Mouse (Mus musculus) heart, postnatal 0 days (tissue): ENCODE measurements around the gene Aldh1l1. TPM values are rescaled to one million over a fixed set of nuclear protein-coding genes. Genes with fewer than 3 reads are reported as not detected.
A peak's percentile ranks its signal among the peaks of the same experiment; 100 is the strongest.

Experiments used
- ATAC-seq: fragments of 200-750 bp; cut with Nextera tagmentation; 2 replicates; pipeline ENCODE4 v1.8.0; 2017; ENCODE audit warnings: low read depth, moderate number of reproducible peaks, moderate library complexity; ENCODE audit not compliant: insufficient read depth
- DNase-seq: peaks from one replicate; pipeline ENCODE4 v3.0.0-alpha.2; 2016; ENCODE audit warnings: low spot score
- H3K27ac ChIP-seq: fragments of 300-500 bp; sonication (generic); 2 replicates; pipeline ENCODE4 v1.5.1; 2014; ENCODE audit warnings: low read depth, mild to moderate bottlenecking
- H3K27me3 ChIP-seq: fragments of 300-500 bp; sonication (generic); 2 replicates; pipeline ENCODE4 v1.6.1; 2014; ENCODE audit warnings: low read length, mixed read lengths; ENCODE audit not compliant: control insufficient read depth, insufficient read depth
- H3K36me3 ChIP-seq: fragments of 300-500 bp; sonication (generic); replicated peaks from 2 replicates; pipeline ENCODE4 v1.6.1; 2014; ENCODE audit warnings: low read length, mixed read lengths; ENCODE audit not compliant: control insufficient read depth, insufficient read depth
- H3K4me1 ChIP-seq: fragments of 300-500 bp; sonication (generic); 2 replicates; pipeline ENCODE4 v1.6.1; 2014; ENCODE audit warnings: antibody characterized with exemption; ENCODE audit not compliant: control insufficient read depth, insufficient read depth
- H3K4me2 ChIP-seq: fragments of 300-500 bp; sonication (generic); 2 replicates; pipeline ENCODE4 v1.6.1; 2014; ENCODE audit warnings: low read depth, mild to moderate bottlenecking, low read length, moderate library complexity
- H3K4me3 ChIP-seq: fragments of 300-500 bp; sonication (generic); 2 replicates; pipeline ENCODE4 v1.5.1; 2014; ENCODE audit warnings: low read depth, low read length
- H3K9ac ChIP-seq: fragments of 300-500 bp; sonication (generic); replicated peaks from 2 replicates; pipeline ENCODE4 v1.6.1; 2014; ENCODE audit warnings: low read depth, low read length, mixed read lengths
- H3K9me3 ChIP-seq: fragments of 300-500 bp; sonication (generic); replicated peaks from 2 replicates; pipeline ENCODE4 v1.6.1; 2016; ENCODE audit warnings: low read length; ENCODE audit not compliant: control insufficient read depth
- CTCF ChIP-seq: IDR thresholded peaks from 2 replicates; pipeline ENCODE4 v1.5.1; 2016; ENCODE audit warnings: antibody characterized with exemption, control low read depth, low read depth
- EP300 ChIP-seq: IDR thresholded peaks from 2 replicates; pipeline ENCODE4 v1.6.1; 2016; ENCODE audit warnings: antibody characterized with exemption, low read depth
- WGBS: fragments of 180-500 bp; shearing (Covaris S2); extraction: QIAGEN DNeasy Blood & Tissue Kit; methylation state at CpG from one replicate; pipeline ENCODE4 v1.1.7; 2014; 5-methylcytosine and 5-hydroxymethylcytosine counted together
- polyA plus RNA-seq: library from polyadenylated mRNA; unstranded; fragments of >200 nt; fragmentation: Nextera tagmentation; extraction: Ambion mirVana; gene quantifications from 2 replicates; pipeline ENCODE4 v1.2.1, GENCODE M21; 2015
- total RNA-seq: library from RNA; depleted of rRNA; stranded (reverse); fragments of >200 nt; gene quantifications from 2 replicates; pipeline ENCODE4 v1.2.3, GENCODE M21; 2014; ENCODE audit warnings: low replicate concordance

Gene Aldh1l1
- total and polyA plus RNA-seq, 2 experiments from 2014 or later, result 2.8 to 7.7 TPM

- H3K36me3 ChIP-seq, result peaks cover 20% of the 10 kb centered on the region
- DNase-seq, result no peak
- H3K9ac ChIP-seq, result no peak overlapping the region
- no peak for TF ChIP-seq EP300
- no peak for TF ChIP-seq CTCF
- peaks cover 36% of the 10 kb centered on the region for H3K4me1 ChIP-seq
- no peaks in the 10 kb centered on the region for H3K27me3 ChIP-seq
- H3K27ac ChIP-seq, result no peak overlapping the region
- no peak for ATAC-seq
- H3K4me2 ChIP-seq, result no peak overlapping the region
- H3K9me3 ChIP-seq, result no peaks in the 10 kb centered on the region
- 80% methylated on average over 4 of the region's 4 CpGs for WGBS
- H3K4me3 ChIP-seq, result no peak overlapping the region
Measured at GRCm38 (mm10) chr6:90475176-90475853, 10.9 kb upstream of the Aldh1l1 start.

- Histone ChIP-seq H3K4me3 (no peak overlapping the region), H3K4me1 (peaks cover 30% of the 10 kb centered on the region), H3K27me3 (no peaks in the 10 kb centered on the region), H3K9ac (no peak overlapping the region), H3K36me3 (peaks cover 20% of the 10 kb centered on the region), H3K4me2 (no peak overlapping the region), H3K27ac (no peak overlapping the region), H3K9me3 (no peaks in the 10 kb centered on the region)
- DNase-seq, result no peak
- WGBS, result 77% methylated on average over 3 of the region's 3 CpGs
- ATAC-seq, result no peak
- TF ChIP-seq EP300, result no peak
- TF ChIP-seq CTCF, result no peak
Measured at GRCm38 (mm10) chr6:90475854-90476212, 10.4 kb upstream of the Aldh1l1 start.

- peak; percentile 62 for ATAC-seq
- DNase-seq, result peak; percentile 64
- Histone ChIP-seq H3K9ac (no peak overlapping the region), H3K27me3 (no peaks in the 10 kb centered on the region), H3K27ac (peak overlapping the region; percentile 64), H3K9me3 (no peaks in the 10 kb centered on the region), H3K4me2 (peak overlapping the region; percentile 39), H3K4me3 (no peak overlapping the region), H3K36me3 (peaks cover 20% of the 10 kb centered on the region), H3K4me1 (peaks cover 19% of the 10 kb centered on the region)
- TF ChIP-seq CTCF (no peak), EP300 (no peak)
- WGBS, result 24% methylated on average over 14 of the region's 14 CpGs
Measured at GRCm38 (mm10) chr6:90476941-90477518, 9.2 kb upstream of the Aldh1l1 start.

- TF ChIP-seq EP300 (no peak), CTCF (no peak)
- ATAC-seq, result no peak
- Histone ChIP-seq H3K9ac (no peak overlapping the region), H3K4me1 (no peaks in the 10 kb centered on the region; the same call in 1 of the 2 replicates), H3K27me3 (no peaks in the 10 kb centered on the region), H3K27ac (no peak overlapping the region), H3K4me3 (no peak overlapping the region), H3K4me2 (no peak overlapping the region), H3K36me3 (no peaks in the 10 kb centered on the region), H3K9me3 (no peaks in the 10 kb centered on the region)
- 68% methylated on average over 3 of the region's 3 CpGs for WGBS
- DNase-seq, result no peak
Measured at GRCm38 (mm10) chr6:90484249-90484648, 2.0 kb upstream of the Aldh1l1 start.

DNA sequence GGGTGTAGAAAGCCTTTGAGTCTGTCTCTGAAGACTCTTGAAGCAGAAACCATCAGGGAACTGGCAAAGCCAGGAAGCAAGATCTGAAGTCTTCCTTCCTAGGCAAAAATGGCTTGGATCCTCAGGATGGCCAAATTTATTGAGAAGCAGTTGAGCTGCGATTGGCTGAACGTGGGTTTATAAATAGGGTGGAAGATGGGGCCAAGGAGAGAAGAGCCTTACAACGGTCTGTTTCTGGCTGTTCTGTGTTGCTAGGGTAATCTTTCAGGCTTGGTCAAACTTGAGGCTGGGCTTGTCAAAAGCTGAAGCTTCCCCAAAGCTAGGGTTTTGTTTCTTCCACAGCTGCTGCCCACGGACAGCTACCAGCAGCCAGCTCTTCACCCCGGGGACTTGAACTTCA lies 1.4 kb upstream of the Aldh1l1 start:
- ATAC-seq, result no peak
- no peak overlapping the region for H3K27ac ChIP-seq
- WGBS, result 64% methylated on average over 5 of the region's 5 CpGs
- TF ChIP-seq CTCF (no peak), EP300 (no peak)
- no peaks in the 10 kb centered on the region for H3K36me3 ChIP-seq
- H3K9me3 ChIP-seq, result no peaks in the 10 kb centered on the region
- no peak overlapping the region for H3K4me2 ChIP-seq
- no peak overlapping the region for H3K9ac ChIP-seq
- no peaks in the 10 kb centered on the region; the same call in 1 of the 2 replicates for H3K4me1 ChIP-seq
- peak; percentile 3 for DNase-seq
- H3K27me3 ChIP-seq, result no peaks in the 10 kb centered on the region
- H3K4me3 ChIP-seq, result no peak overlapping the region
